Mouse (Mus musculus) heart, postnatal 0 days (tissue): Measurements from ENCODE around the gene Pla2g2c. TPM values are rescaled to one million over a fixed set of nuclear protein-coding genes. Genes with fewer than 3 reads are reported as not detected.

Experiments used
- ATAC-seq: fragments of 200-750 bp; cut with Nextera tagmentation; 2 replicates; pipeline ENCODE4 v1.8.0; 2017; ENCODE audit warnings: low read depth, moderate number of reproducible peaks, moderate library complexity; ENCODE audit not compliant: insufficient read depth
- DNase-seq: peaks from one replicate; pipeline ENCODE4 v3.0.0-alpha.2; 2016; ENCODE audit warnings: low spot score
- H3K27ac ChIP-seq: fragments of 300-500 bp; sonication (generic); 2 replicates; pipeline ENCODE4 v1.5.1; 2014; ENCODE audit warnings: low read depth, mild to moderate bottlenecking
- H3K27me3 ChIP-seq: fragments of 300-500 bp; sonication (generic); 2 replicates; pipeline ENCODE4 v1.6.1; 2014; ENCODE audit warnings: low read length, mixed read lengths; ENCODE audit not compliant: control insufficient read depth, insufficient read depth
- H3K36me3 ChIP-seq: fragments of 300-500 bp; sonication (generic); replicated peaks from 2 replicates; pipeline ENCODE4 v1.6.1; 2014; ENCODE audit warnings: low read length, mixed read lengths; ENCODE audit not compliant: control insufficient read depth, insufficient read depth
- H3K4me1 ChIP-seq: fragments of 300-500 bp; sonication (generic); 2 replicates; pipeline ENCODE4 v1.6.1; 2014; ENCODE audit warnings: antibody characterized with exemption; ENCODE audit not compliant: control insufficient read depth, insufficient read depth
- H3K4me2 ChIP-seq: fragments of 300-500 bp; sonication (generic); 2 replicates; pipeline ENCODE4 v1.6.1; 2014; ENCODE audit warnings: low read depth, mild to moderate bottlenecking, low read length, moderate library complexity
- H3K4me3 ChIP-seq: fragments of 300-500 bp; sonication (generic); 2 replicates; pipeline ENCODE4 v1.5.1; 2014; ENCODE audit warnings: low read depth, low read length
- H3K9ac ChIP-seq: fragments of 300-500 bp; sonication (generic); replicated peaks from 2 replicates; pipeline ENCODE4 v1.6.1; 2014; ENCODE audit warnings: low read depth, low read length, mixed read lengths
- H3K9me3 ChIP-seq: fragments of 300-500 bp; sonication (generic); replicated peaks from 2 replicates; pipeline ENCODE4 v1.6.1; 2016; ENCODE audit warnings: low read length; ENCODE audit not compliant: control insufficient read depth
- CTCF ChIP-seq: IDR thresholded peaks from 2 replicates; pipeline ENCODE4 v1.5.1; 2016; ENCODE audit warnings: antibody characterized with exemption, control low read depth, low read depth
- EP300 ChIP-seq: IDR thresholded peaks from 2 replicates; pipeline ENCODE4 v1.6.1; 2016; ENCODE audit warnings: antibody characterized with exemption, low read depth
- whole genome bisulfite sequencing: fragments of 180-500 bp; shearing (Covaris S2); extraction: QIAGEN DNeasy Blood & Tissue Kit; methylation state at CpG from one replicate; pipeline ENCODE4 v1.1.7; 2014; 5-methylcytosine and 5-hydroxymethylcytosine counted together
- polyA plus RNA-seq: library from polyadenylated mRNA; unstranded; fragments of >200 nt; fragmentation: Nextera tagmentation; extraction: Ambion mirVana; gene quantifications from 2 replicates; pipeline ENCODE4 v1.2.1, GENCODE M21; 2015
- total RNA-seq: library from RNA; depleted of rRNA; stranded (reverse); fragments of >200 nt; gene quantifications from 2 replicates; pipeline ENCODE4 v1.2.3, GENCODE M21; 2014; ENCODE audit warnings: low replicate concordance

The Pla2g2c gene
- total and polyA plus RNA-seq, 2 experiments from 2014 or later, result 0.27 TPM; not detected in 1

- ATAC-seq (no peak), DNase-seq (no peak)
- Histone ChIP-seq H3K9me3 (no peaks in the 10 kb centered on the region), H3K4me3 (no peak overlapping the region), H3K27me3 (peaks cover 25% of the 10 kb centered on the region; the same call in 1 of the 2 replicates), H3K9ac (no peak overlapping the region), H3K4me2 (no peak overlapping the region), H3K36me3 (no peaks in the 10 kb centered on the region), H3K27ac (no peak overlapping the region), H3K4me1 (no peaks in the 10 kb centered on the region)
- WGBS, result 80% methylated on average over 6 of the region's 6 CpGs
- TF ChIP-seq CTCF, result no peak
- no peak for TF ChIP-seq EP300
Measured at GRCm38 (mm10) chr4:138782098-138782497, 57.5 kb downstream of the Pla2g2c start.

- WGBS, result 46% methylated on average over 4 of the region's 4 CpGs
- ATAC-seq, result no peak
- TF ChIP-seq CTCF (no peak; the same call in 1 of the 2 replicates), EP300 (no peak)
- no peaks in the 10 kb centered on the region for H3K4me1 ChIP-seq
- no peaks in the 10 kb centered on the region for H3K36me3 ChIP-seq
- H3K4me3 ChIP-seq, result no peak overlapping the region
- DNase-seq, result no peak
- no peak overlapping the region for H3K27ac ChIP-seq
- no peaks in the 10 kb centered on the region for H3K9me3 ChIP-seq
- peaks cover 23% of the 10 kb centered on the region for H3K27me3 ChIP-seq
- H3K9ac ChIP-seq, result no peak overlapping the region
- no peak overlapping the region for H3K4me2 ChIP-seq
Measured at GRCm38 (mm10) chr4:138785721-138786120, 61.1 kb downstream of the Pla2g2c start.

GRCm38 (mm10) chr4:138786141-138786540 is 61.5 kb downstream of the Pla2g2c start:
- H3K4me3 ChIP-seq, result no peak overlapping the region
- TF ChIP-seq CTCF (no peak), EP300 (no peak)
- H3K27ac ChIP-seq, result no peak overlapping the region
- H3K27me3 ChIP-seq, result peaks cover 25% of the 10 kb centered on the region
- ATAC-seq (no peak), DNase-seq (no peak)
- H3K36me3 ChIP-seq, result no peaks in the 10 kb centered on the region
- H3K9me3 ChIP-seq, result no peaks in the 10 kb centered on the region
- no peak overlapping the region for H3K4me2 ChIP-seq
- H3K9ac ChIP-seq, result no peak overlapping the region
- no peaks in the 10 kb centered on the region for H3K4me1 ChIP-seq
- WGBS, result 39% methylated on average over 4 of the region's 4 CpGs

- no peak overlapping the region for H3K27ac ChIP-seq
- TF ChIP-seq CTCF (no peak), EP300 (no peak)
- no peak for DNase-seq
- peaks cover 29% of the 10 kb centered on the region for H3K27me3 ChIP-seq
- H3K4me3 ChIP-seq, result no peak overlapping the region
- H3K9ac ChIP-seq, result no peak overlapping the region
- 67% methylated on average over 4 of the region's 4 CpGs for WGBS
- no peak overlapping the region for H3K4me2 ChIP-seq
- no peak for ATAC-seq
- no peaks in the 10 kb centered on the region for H3K4me1 ChIP-seq
- H3K9me3 ChIP-seq, result no peaks in the 10 kb centered on the region
- no peaks in the 10 kb centered on the region for H3K36me3 ChIP-seq
Measured at GRCm38 (mm10) chr4:138788381-138788780, 63.8 kb downstream of the Pla2g2c start.

GRCm38 (mm10) chr4:138791452-138791851 is 66.9 kb downstream of the Pla2g2c start:
- Histone ChIP-seq H3K4me2 (no peak overlapping the region), H3K4me1 (no peaks in the 10 kb centered on the region), H3K36me3 (no peaks in the 10 kb centered on the region), H3K9ac (no peak overlapping the region), H3K27ac (no peak overlapping the region), H3K4me3 (no peak overlapping the region), H3K27me3 (peaks cover 26% of the 10 kb centered on the region), H3K9me3 (0 out of 2 replicates have a peak, but pooled peaks cover 4% of the 10 kb centered on the region)
- ATAC-seq (no peak), DNase-seq (no peak)
- WGBS, result 43% methylated on average over 6 of the region's 6 CpGs
- TF ChIP-seq CTCF (no peak), EP300 (no peak)

GRCm38 (mm10) chr4:138792599-138792998 is 68.0 kb downstream of the Pla2g2c start:
- Histone ChIP-seq H3K27me3 (peaks cover 23% of the 10 kb centered on the region), H3K27ac (no peak overlapping the region), H3K4me2 (no peak overlapping the region), H3K36me3 (no peaks in the 10 kb centered on the region), H3K4me3 (no peak overlapping the region), H3K9me3 (0 out of 2 replicates have a peak, but pooled peaks cover 4% of the 10 kb centered on the region), H3K4me1 (no peaks in the 10 kb centered on the region), H3K9ac (no peak overlapping the region)
- TF ChIP-seq CTCF (no peak), EP300 (no peak)
- ATAC-seq (no peak), DNase-seq (no peak)
- WGBS, result 37% methylated on average over 9 of the region's 9 CpGs
